Mouse (Mus musculus) CH12.LX (cell line): Measurements from ENCODE around the gene F2rl3. TPM values are rescaled to one million over a fixed set of nuclear protein-coding genes. Genes with fewer than 3 reads are reported as not detected.

Experiments used
- DNase-seq: peaks from one replicate; pipeline ENCODE4 v3.0.0-alpha.2; 2013; ENCODE audit errors: extremely low read depth
- H3K27ac ChIP-seq: 2 replicates; pipeline ENCODE4 v1.5.1; 2012; ENCODE audit warnings: low read depth, mild to moderate bottlenecking, control low read depth, moderate library complexity; ENCODE audit not compliant: insufficient read depth
- H3K27me3 ChIP-seq: replicated peaks from 2 replicates; pipeline ENCODE3; 2012; ENCODE audit warnings: inconsistent platforms
- H3K36me3 ChIP-seq, 2 experiments: replicated peaks in 1 of 2; 2 replicates each; pipeline versions ENCODE3 to v1.6.1; 2012; ENCODE audit warnings: inconsistent platforms in 1 of 2, low read length in 1 of 2, mild to moderate bottlenecking in 1 of 2, mixed read lengths in 1 of 2, moderate library complexity in 1 of 2; ENCODE audit not compliant: control insufficient read depth in 1 of 2, insufficient read depth in 1 of 2
- H3K4me1 ChIP-seq, 2 experiments: 2 replicates each; pipeline ENCODE4 v1.6.1; 2012; ENCODE audit warnings: inconsistent platforms in 1 of 2, moderate library complexity in 1 of 2; ENCODE audit not compliant: insufficient read depth in 2 of 2, control insufficient read depth in 1 of 2
- H3K4me2 ChIP-seq: 2 replicates; pipeline ENCODE4 v1.6.1; 2012; ENCODE audit warnings: low read depth, mild to moderate bottlenecking, control low read depth; ENCODE audit not compliant: poor library complexity, insufficient read depth, severe bottlenecking
- H3K4me3 ChIP-seq, 3 experiments: fragments of 150-350 bp in 1 of 3; sonication (generic) in 1 of 3; replicated peaks in 1 of 3; 2 replicates each; pipeline versions ENCODE3 to v1.5.1; 2011 to 2012; ENCODE audit warnings: low read depth in 2 of 3, low read length in 2 of 3, mild to moderate bottlenecking in 2 of 3, moderate library complexity in 2 of 3, control low read depth in 1 of 3, improper control_type of control experiment in 1 of 3, inconsistent platforms in 1 of 3, mixed read lengths in 1 of 3; ENCODE audit not compliant: poor library complexity in 1 of 3
- H3K79me2 ChIP-seq: replicated peaks from 2 replicates; pipeline ENCODE4 v1.6.1; 2012; ENCODE audit warnings: mild to moderate bottlenecking, moderate library complexity; ENCODE audit not compliant: control insufficient read depth, poor library complexity, insufficient read depth, severe bottlenecking; ENCODE audit errors: extremely low read depth
- H3K9ac ChIP-seq: 2 replicates; pipeline ENCODE4 v1.6.1; 2012; ENCODE audit warnings: low read depth, mild to moderate bottlenecking, control low read depth, moderate library complexity; ENCODE audit not compliant: insufficient read depth
- H3K9me3 ChIP-seq: replicated peaks from 2 replicates; pipeline ENCODE3; 2012; ENCODE audit warnings: low read length, inconsistent platforms, mixed read lengths
- BHLHE40 ChIP-seq: IDR thresholded peaks from 2 replicates; pipeline ENCODE4 v1.6.1; 2011; ENCODE audit warnings: mild to moderate bottlenecking, low read depth, low read length, improper control_type of control experiment
- CHD1 ChIP-seq: IDR thresholded peaks from 2 replicates; pipeline ENCODE4 v1.6.1; 2012; ENCODE audit warnings: low read depth, low read length, improper control_type of control experiment, inconsistent platforms
- CTCF ChIP-seq, 2 experiments: IDR thresholded peaks in 1 of 2; conservative IDR thresholded peaks in 1 of 2; 2 replicates each; pipeline ENCODE4 v1.5.1; 2011 to 2012; ENCODE audit warnings: low read depth in 2 of 2, low read length in 2 of 2, improper control_type of control experiment in 1 of 2, inconsistent platforms in 1 of 2, mild to moderate bottlenecking in 1 of 2, moderate library complexity in 1 of 2
- E2F4 ChIP-seq: IDR thresholded peaks from 2 replicates; pipeline ENCODE4 v1.6.1; 2011; ENCODE audit warnings: low read depth, low read length, improper control_type of control experiment; ENCODE audit not compliant: insufficient replicate concordance
- ELF1 ChIP-seq: IDR thresholded peaks from 2 replicates; pipeline ENCODE4 v1.6.1; 2014; ENCODE audit warnings: low read depth, mild to moderate bottlenecking, inconsistent platforms, low read length, improper control_type of control experiment
- EP300 ChIP-seq: IDR thresholded peaks from 2 replicates; pipeline ENCODE4 v1.6.1; 2011; ENCODE audit warnings: low read length, improper control_type of control experiment
- KAT2A ChIP-seq: IDR thresholded peaks from 2 replicates; pipeline ENCODE4 v1.6.1; 2012; ENCODE audit warnings: low read length, improper control_type of control experiment, inconsistent platforms; ENCODE audit not compliant: insufficient replicate concordance
- MAX ChIP-seq: IDR thresholded peaks from 2 replicates; pipeline ENCODE4 v1.6.1; 2011; ENCODE audit warnings: low read length, improper control_type of control experiment
- MAZ ChIP-seq: IDR thresholded peaks from 2 replicates; pipeline ENCODE4 v1.6.1; 2012; ENCODE audit warnings: low read depth, mild to moderate bottlenecking, inconsistent platforms, low read length, improper control_type of control experiment, moderate library complexity
- MEF2A ChIP-seq: IDR thresholded peaks from 2 replicates; pipeline ENCODE4 v1.6.1; 2014; ENCODE audit warnings: low read depth, mild to moderate bottlenecking, inconsistent platforms, low read length, improper control_type of control experiment, borderline replicate concordance
- MXI1 ChIP-seq: IDR thresholded peaks from 2 replicates; pipeline ENCODE4 v1.6.1; 2011; ENCODE audit warnings: mild to moderate bottlenecking, low read depth, low read length, improper control_type of control experiment
- MYC ChIP-seq: IDR thresholded peaks from 2 replicates; pipeline ENCODE4 v1.6.1; 2011; ENCODE audit warnings: low read depth, mild to moderate bottlenecking, improper control_type of control experiment, low read length
- NELFE ChIP-seq: IDR thresholded peaks from 2 replicates; pipeline ENCODE4 v1.6.1; 2011; ENCODE audit warnings: low read depth, low read length, improper control_type of control experiment
- NRF1 ChIP-seq: IDR thresholded peaks from 2 replicates; pipeline ENCODE4 v1.6.1; 2014; ENCODE audit warnings: low read depth, mild to moderate bottlenecking, inconsistent platforms, low read length, improper control_type of control experiment, moderate library complexity
- PAX5 ChIP-seq: IDR thresholded peaks from 2 replicates; pipeline ENCODE4 v1.6.1; 2012; ENCODE audit warnings: low read length, inconsistent platforms, mixed read lengths
- POLR2AphosphoS2 ChIP-seq: IDR thresholded peaks from 2 replicates; pipeline ENCODE4 v1.6.1; 2011; ENCODE audit warnings: low read depth, low read length, improper control_type of control experiment
- RAD21 ChIP-seq: IDR thresholded peaks from 2 replicates; pipeline ENCODE4 v1.6.1; 2011; ENCODE audit warnings: low read depth, mild to moderate bottlenecking, low read length, improper control_type of control experiment, moderate library complexity
- TCF12 ChIP-seq: IDR thresholded peaks from 2 replicates; pipeline ENCODE4 v1.6.1; 2014; ENCODE audit warnings: low read depth, mild to moderate bottlenecking, inconsistent platforms, low read length, improper control_type of control experiment
- USF2 ChIP-seq: conservative IDR thresholded peaks from 2 replicates; pipeline ENCODE4 v1.6.1; 2011; ENCODE audit warnings: low read depth, low read length, improper control_type of control experiment
- ZC3H11A ChIP-seq: IDR thresholded peaks from 2 replicates; pipeline ENCODE4 v1.6.1; 2012; ENCODE audit warnings: low read depth, mild to moderate bottlenecking, inconsistent platforms, low read length, improper control_type of control experiment
- ZKSCAN1 ChIP-seq: IDR thresholded peaks from 2 replicates; pipeline ENCODE4 v1.6.1; 2012; ENCODE audit warnings: low read depth, inconsistent platforms, low read length, improper control_type of control experiment, borderline replicate concordance
- dilution Hi-C: fragments of 300-500 bp; cut with MboI; formaldehyde crosslinking; loops from 2 replicates; pipeline ENCODE4 v1.14.3; 2020; ENCODE audit warnings: low sequenced_read_pairs; ENCODE audit not compliant: extremely low pct_unique_long_range_greater_than_20kb, extremely low pct_ligation_motif_present
- in situ Hi-C: fragments of 300-500 bp; cut with MboI; formaldehyde crosslinking; loops from 3 replicates; pipeline ENCODE4 v1.14.3; 2019; ENCODE audit warnings: low sequenced_read_pairs, low pct_ligation_motif_present, low pct_unique_long_range_greater_than_20kb, mixed read lengths
- polyA plus RNA-seq: library from polyadenylated mRNA; unstranded; fragments of >175 nt; gene quantifications from 2 replicates; pipeline ENCODE4 v1.2.1, GENCODE M21; 2012; ENCODE audit warnings: low read depth; ENCODE audit not compliant: insufficient read length
- total RNA-seq, 2 experiments: library from RNA; depleted of rRNA; stranded (reverse); fragments of 300-350 nt in 1 of 2; fragments of >200 nt in 1 of 2; gene quantifications; 2 replicates each; pipeline ENCODE4 v1.2.3; 2012 to 2014

F2rl3 gene
- total and polyA plus RNA-seq, 3 experiments, result 0.21 to 0.32 TPM; not detected in 1

DNA sequence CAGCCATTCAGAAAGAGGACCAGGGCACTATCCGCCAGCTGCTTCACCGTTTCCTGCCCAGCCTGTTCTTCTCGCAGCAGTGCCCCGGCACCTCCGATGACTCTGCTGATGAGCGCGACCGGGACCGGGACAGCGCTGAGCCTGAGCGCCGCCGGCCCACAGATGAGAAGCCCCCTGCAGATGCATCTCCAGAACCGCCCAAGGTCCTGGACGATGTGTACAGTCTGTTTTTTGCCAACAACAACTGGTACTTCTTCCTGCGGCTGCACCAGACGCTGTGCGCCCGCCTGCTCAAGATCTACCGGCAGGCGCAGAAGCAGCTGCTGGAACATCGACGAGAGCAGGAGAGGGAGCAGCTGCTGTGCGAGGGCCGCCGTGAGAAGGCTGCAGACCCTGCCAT is 11.8 kb upstream of the F2rl3 start:
- H3K4me3 ChIP-seq, result no peak overlapping the region
- peaks cover 94 to 97% of the 10 kb centered on the region in 2 experiments for H3K36me3 ChIP-seq
- TF ChIP-seq MAX (no peak), USF2 (no peak), CTCF (conservative IDR thresholded peaks at IDR 0.05 in 1 of 2, IDR thresholded peaks at IDR 0.05 in 1 of 2; ENCODE audit: low read depth in 2 of 2, low read length in 2 of 2) (no peak), CHD1 (no peak), ZC3H11A (no peak), E2F4 (no peak), EP300 (no peak), TCF12 (no peak), MEF2A (no peak), NRF1 (no peak), POLR2AphosphoS2 (no peak), MYC (no peak), ZKSCAN1 (no peak), ELF1 (no peak), PAX5 (no peak), RAD21 (no peak)
- dilution Hi-C loops, result no loop called here
- no peaks in the 10 kb centered on the region for H3K4me1 ChIP-seq
- no peaks in the 10 kb centered on the region for H3K9me3 ChIP-seq
- no peak overlapping the region for H3K9ac ChIP-seq
- no peaks in the 10 kb centered on the region for H3K79me2 ChIP-seq
- H3K4me2 ChIP-seq, result no peak overlapping the region
- in situ Hi-C loops, result loop anchor here (5.0 kb wide), 1 partner anchor 68 kb away; no protein-coding TSS in a partner anchor
- no peaks in the 10 kb centered on the region for H3K27me3 ChIP-seq
- no peak for DNase-seq
- no peak overlapping the region for H3K27ac ChIP-seq

DNA sequence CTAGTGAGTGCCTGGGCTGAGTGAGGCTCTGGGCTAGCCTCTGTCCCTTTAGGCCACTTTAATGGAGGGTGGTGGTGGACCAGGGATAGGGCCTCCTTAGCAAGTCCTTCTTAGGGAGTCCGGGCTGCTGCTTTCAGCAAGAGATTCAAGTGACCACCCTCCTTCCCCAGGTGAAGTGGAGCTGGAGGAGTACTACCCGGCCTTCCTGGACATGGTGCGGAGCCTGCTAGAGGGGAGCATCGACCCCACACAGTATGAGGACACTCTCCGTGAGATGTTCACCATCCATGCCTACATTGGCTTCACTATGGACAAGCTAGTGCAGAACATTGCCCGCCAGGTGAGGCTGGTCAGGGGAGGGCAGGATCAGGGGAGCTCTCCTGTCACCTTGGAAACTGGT is 11.4 kb upstream of the F2rl3 start:
- H3K4me2 ChIP-seq, result no peak overlapping the region
- H3K9me3 ChIP-seq, result no peaks in the 10 kb centered on the region
- dilution Hi-C loops (no loop called here), in situ Hi-C loops (no loop called here)
- no peak for TF ChIP-seq PAX5
- TF ChIP-seq BHLHE40, result no peak
- TF ChIP-seq NELFE, result no peak
- no peak for TF ChIP-seq MXI1
- no peak for TF ChIP-seq MAZ
- no peak for TF ChIP-seq E2F4
- TF ChIP-seq KAT2A, result no peak
- H3K36me3 ChIP-seq, result peaks cover 90 to 93% of the 10 kb centered on the region in 2 experiments
- no peak overlapping the region for H3K27ac ChIP-seq
- no peak overlapping the region for H3K4me3 ChIP-seq
- no peaks in the 10 kb centered on the region for H3K4me1 ChIP-seq
- DNase-seq, result no peak
- H3K9ac ChIP-seq, result no peak overlapping the region
- H3K79me2 ChIP-seq, result no peaks in the 10 kb centered on the region
- H3K27me3 ChIP-seq, result no peaks in the 10 kb centered on the region
